Mouse (Mus musculus) small intestine, adult 2 months (tissue): ENCODE results near the gene Phlpp1. TPM values are rescaled to one million over a fixed set of nuclear protein-coding genes. Genes with fewer than 3 reads are reported as not detected.
"Not testable (repeated sequence)": the region's sequence is repeated elsewhere in the genome, so short reads cannot be mapped to it uniquely, and the experiment has no call there.

Source experiments
- H3K27ac ChIP-seq: fragments of 200-500 bp; 2 replicates; pipeline ENCODE4 v1.5.1; 2012; ENCODE audit warnings: low read depth, low read length, control low read depth, inconsistent platforms; ENCODE audit not compliant: insufficient read depth
- H3K27me3 ChIP-seq: fragments of 200-500 bp; 2 replicates; pipeline ENCODE4 v1.6.1; 2012; ENCODE audit warnings: mild to moderate bottlenecking, moderate library complexity, low read length, inconsistent platforms; ENCODE audit not compliant: control insufficient read depth, insufficient read depth
- H3K36me3 ChIP-seq: fragments of 200-500 bp; 2 replicates; pipeline ENCODE4 v1.6.1; 2012; ENCODE audit warnings: mild to moderate bottlenecking, low read length, control low read depth, inconsistent platforms; ENCODE audit not compliant: control insufficient read depth, insufficient read depth
- H3K4me1 ChIP-seq: fragments of 200-500 bp; 2 replicates; pipeline ENCODE4 v1.6.1; 2012; ENCODE audit warnings: low read length, inconsistent platforms, mixed read lengths; ENCODE audit not compliant: control insufficient read depth, insufficient read depth, insufficient read length
- H3K4me3 ChIP-seq: fragments of 200-500 bp; 2 replicates; pipeline ENCODE4 v1.5.1; 2012; ENCODE audit warnings: low read depth, mild to moderate bottlenecking, control low read depth, inconsistent platforms, low read length, moderate library complexity
- CTCF ChIP-seq: fragments of 200-500 bp; IDR thresholded peaks from 2 replicates; pipeline ENCODE4 v1.5.1; 2012; ENCODE audit warnings: low read depth, mild to moderate bottlenecking, control low read depth, inconsistent platforms, low read length, moderate library complexity, mixed read lengths; ENCODE audit not compliant: insufficient replicate concordance, insufficient read length; ENCODE audit errors: extremely low read depth
- POLR2A ChIP-seq: fragments of 200-500 bp; IDR thresholded peaks from 2 replicates; pipeline ENCODE4 v1.6.1; 2012; ENCODE audit warnings: low read depth, mild to moderate bottlenecking, control low read depth, inconsistent platforms, low read length, moderate library complexity
- WGBS: fragments of 180-500 bp; shearing (Covaris S2); methylation state at CpG from one replicate; pipeline ENCODE4 v1.1.7; 2018; 5-methylcytosine and 5-hydroxymethylcytosine counted together
- polyA plus RNA-seq: library from polyadenylated mRNA; depleted of rRNA; stranded (reverse); fragments of >200 nt; gene quantifications from 2 replicates; pipeline ENCODE4 v1.2.3, GENCODE M21; 2012

Gene Phlpp1
- polyA plus RNA-seq, 1 experiment, result 6.5 TPM

GRCm38 (mm10) chr1:106310285-106310684, 138.7 kb downstream of the Phlpp1 start:
- H3K27ac ChIP-seq, result no peak overlapping the region
- H3K36me3 ChIP-seq, result no peaks in the 10 kb centered on the region
- TF ChIP-seq POLR2A (no peak), CTCF (no peak)
- H3K4me3 ChIP-seq, result no peak overlapping the region
- 87% methylated on average over 2 of the region's 2 CpGs for WGBS
- H3K4me1 ChIP-seq, result peaks cover 4% of the 10 kb centered on the region; the same call in 1 of the 2 replicates
- no peaks in the 10 kb centered on the region for H3K27me3 ChIP-seq

GRCm38 (mm10) chr1:106311830-106312229, 140.3 kb downstream of the Phlpp1 start:
- H3K27ac ChIP-seq, H3K4me3 ChIP-seq, H3K27me3 ChIP-seq, H3K36me3 ChIP-seq, H3K4me1 ChIP-seq: not testable (repeated sequence)
- 80% methylated on average over 2 of the region's 2 CpGs for WGBS

- no peak overlapping the region for H3K27ac ChIP-seq
Observed at GRCm38 (mm10) chr1:106314476-106314875, 142.9 kb downstream of the Phlpp1 start.

GRCm38 (mm10) chr1:106316641-106317304, 145.2 kb downstream of the Phlpp1 start:
- no peak overlapping the region for H3K27ac ChIP-seq
- no peaks in the 10 kb centered on the region for H3K27me3 ChIP-seq

More at GRCm38 (mm10) chr1:106314476-106314875, 142.9 kb downstream of the Phlpp1 start:
- Histone ChIP-seq H3K27me3 (no peaks in the 10 kb centered on the region), H3K4me3 (no peak overlapping the region), H3K36me3 (peaks cover 2% of the 10 kb centered on the region; the same call in 1 of the 2 replicates), H3K4me1 (peaks cover 3% of the 10 kb centered on the region; the same call in 1 of the 2 replicates)
- TF ChIP-seq POLR2A (no peak), CTCF (no peak)
- WGBS, result 71% methylated on average over 4 of the region's 4 CpGs

GRCm38 (mm10) chr1:106318341-106318740, 146.8 kb downstream of the Phlpp1 start:
- peaks cover 2% of the 10 kb centered on the region; the same call in 1 of the 2 replicates for H3K36me3 ChIP-seq
- H3K4me3 ChIP-seq, result no peak overlapping the region
- H3K27me3 ChIP-seq, result no peaks in the 10 kb centered on the region
- 86% methylated on average over 5 of the region's 5 CpGs for WGBS
- H3K27ac ChIP-seq, result no peak overlapping the region
- no peaks in the 10 kb centered on the region for H3K4me1 ChIP-seq
- TF ChIP-seq POLR2A (no peak), CTCF (no peak)

More at GRCm38 (mm10) chr1:106316641-106317304, 145.2 kb downstream of the Phlpp1 start:
- H3K36me3 ChIP-seq, result peaks cover 2% of the 10 kb centered on the region; the same call in 1 of the 2 replicates
- no peak overlapping the region for H3K4me3 ChIP-seq
- TF ChIP-seq POLR2A, result no peak
- no peak for TF ChIP-seq CTCF
- 56% methylated on average over 4 of the region's 4 CpGs for WGBS
- H3K4me1 ChIP-seq, result no peaks in the 10 kb centered on the region

- peaks cover 2% of the 10 kb centered on the region; the same call in 1 of the 2 replicates for H3K36me3 ChIP-seq
- WGBS, result 61% methylated on average over 1 of the region's 1 CpGs
- H3K4me1 ChIP-seq, result no peaks in the 10 kb centered on the region
- no peak overlapping the region for H3K4me3 ChIP-seq
- H3K27ac ChIP-seq, result no peak overlapping the region
- no peaks in the 10 kb centered on the region for H3K27me3 ChIP-seq
- no peak for TF ChIP-seq POLR2A
- no peak for TF ChIP-seq CTCF
Observed at GRCm38 (mm10) chr1:106320583-106320982, 149.0 kb downstream of the Phlpp1 start.

GRCm38 (mm10) chr1:106321432-106322126, 150.0 kb downstream of the Phlpp1 start:
- H3K27me3 ChIP-seq, result no peaks in the 10 kb centered on the region
- 86% methylated on average over 8 of the region's 8 CpGs for WGBS
- TF ChIP-seq POLR2A, result no peak
- TF ChIP-seq CTCF, result no peak
- peaks cover 2% of the 10 kb centered on the region; the same call in 1 of the 2 replicates for H3K36me3 ChIP-seq
- H3K4me3 ChIP-seq, result no peak overlapping the region
- no peak overlapping the region for H3K27ac ChIP-seq
- no peaks in the 10 kb centered on the region for H3K4me1 ChIP-seq
